Mouse (Mus musculus): ENCODE results near the gene Cdh4.

Cdh4 gene

GRCm38 (mm10) chr2:179522141-179522540 is 79.9 kb downstream of the Cdh4 start:
- POLR2A ChIA-PET: interaction anchor here in 3 of 4 experiments (0.6 to 16.1 kb wide), 13 partner anchors 9 to 587 kb away, joined by 3 to 245 read pairs (median 4); partner anchors contain the start of gene Cdh4 (in 1 of the 3)

GRCm38 (mm10) chr2:179526976-179527375 is 84.7 kb downstream of the Cdh4 start:
- ChIA-PET CTCF (interaction anchor here in 1 of 4 experiments (0.6 kb wide), 1 partner anchor 195 kb away, joined by 4 read pairs; no protein-coding TSS in a partner anchor), POLR2A (interaction anchor here in 3 of 4 experiments (0.6 to 16.1 kb wide), 17 partner anchors 8 to 1215 kb away, joined by 3 to 245 read pairs (median 4); partner anchors contain the start of gene Cdh4 (in 1 of the 3))

More at GRCm38 (mm10) chr2:179522141-179522540, 79.9 kb downstream of the Cdh4 start:
- CTCF ChIA-PET: interaction anchor here in 3 of 4 experiments (0.6 to 1.1 kb wide), 3 partner anchors 90 to 764 kb away, joined by 3 to 4 read pairs (median 3); no protein-coding TSS in a partner anchor

- ChIA-PET POLR2A (interaction anchor here in 2 of 4 experiments (1.3 to 16.1 kb wide), 4 partner anchors 9 to 12 kb away, joined by 4 to 245 read pairs (median 20); no protein-coding TSS in a partner anchor), CTCF (interaction anchor here in 1 of 4 experiments (0.6 kb wide), 1 partner anchor 866 kb away, joined by 3 read pairs; no protein-coding TSS in a partner anchor)
Observed at GRCm38 (mm10) chr2:179530436-179531040, 88.3 kb downstream of the Cdh4 start.

- ChIA-PET POLR2A (interaction anchor here in 2 of 4 experiments (0.6 to 16.1 kb wide), 5 partner anchors 9 to 37 kb away, joined by 3 to 245 read pairs (median 8); no protein-coding TSS in a partner anchor), CTCF (interaction anchor here in 1 of 4 experiments (0.7 kb wide), 1 partner anchor 1127 kb away, joined by 3 read pairs; no protein-coding TSS in a partner anchor)
Observed at GRCm38 (mm10) chr2:179533196-179533595, 91.0 kb downstream of the Cdh4 start.

GRCm38 (mm10) chr2:179533881-179534280 is 91.7 kb downstream of the Cdh4 start:
- ChIA-PET POLR2A (interaction anchor here in 2 of 4 experiments (1.0 to 1.9 kb wide), 7 partner anchors 10 to 90 kb away, joined by 4 to 10 read pairs (median 4); no protein-coding TSS in a partner anchor), CTCF (no interaction called here)

- ChIA-PET CTCF (no interaction called here), POLR2A (interaction anchor here in 2 of 4 experiments (0.7 to 1.3 kb wide), 7 partner anchors 9 to 690 kb away, joined by 3 to 5 read pairs (median 4); no protein-coding TSS in a partner anchor)
Observed at GRCm38 (mm10) chr2:179535204-179535603, 93.0 kb downstream of the Cdh4 start.

GRCm38 (mm10) chr2:179536762-179537161 is 94.5 kb downstream of the Cdh4 start:
- POLR2A ChIA-PET: interaction anchor here in 3 of 4 experiments (0.7 to 13.5 kb wide), 13 partner anchors 9 to 1367 kb away, joined by 3 to 245 read pairs (median 4); no protein-coding TSS in a partner anchor
- CTCF ChIA-PET: interaction anchor here in 2 of 4 experiments (0.6 to 1.5 kb wide), 4 partner anchors 13 to 340 kb away, joined by 3 to 8 read pairs (median 4); no protein-coding TSS in a partner anchor

GRCm38 (mm10) chr2:179537390-179537789 is 95.2 kb downstream of the Cdh4 start:
- POLR2A ChIA-PET: interaction anchor here in 2 of 4 experiments (0.7 to 13.5 kb wide), 12 partner anchors 9 to 1367 kb away, joined by 3 to 245 read pairs (median 4); no protein-coding TSS in a partner anchor
- CTCF ChIA-PET: interaction anchor here in 2 of 4 experiments (0.7 to 1.5 kb wide), 3 partner anchors 12 to 44 kb away, joined by 3 to 8 read pairs (median 4); no protein-coding TSS in a partner anchor

GRCm38 (mm10) chr2:179537800-179538450 is 95.7 kb downstream of the Cdh4 start:
- ChIA-PET POLR2A (interaction anchor here in 2 of 4 experiments (0.9 to 13.5 kb wide), 10 partner anchors 8 to 43 kb away, joined by 3 to 245 read pairs (median 6); no protein-coding TSS in a partner anchor), CTCF (interaction anchor here in 1 of 4 experiments (1.5 kb wide), 1 partner anchor 38 kb away, joined by 4 read pairs; no protein-coding TSS in a partner anchor)

GRCm38 (mm10) chr2:179538535-179538934 is 96.3 kb downstream of the Cdh4 start:
- ChIA-PET CTCF (interaction anchor here in 1 of 4 experiments (0.7 kb wide), 1 partner anchor 143 kb away, joined by 12 read pairs; no protein-coding TSS in a partner anchor), POLR2A (interaction anchor here in 2 of 4 experiments (1.1 to 13.5 kb wide), 8 partner anchors 9 to 42 kb away, joined by 3 to 245 read pairs (median 14); no protein-coding TSS in a partner anchor)

- ChIA-PET CTCF (no interaction called here), POLR2A (interaction anchor here in 3 of 4 experiments (0.7 to 13.5 kb wide), 20 partner anchors 8 to 909 kb away, joined by 3 to 245 read pairs (median 4); no protein-coding TSS in a partner anchor)
Observed at GRCm38 (mm10) chr2:179539532-179540245, 97.5 kb downstream of the Cdh4 start.

- ChIA-PET CTCF (interaction anchor here in 2 of 4 experiments (0.6 to 0.7 kb wide), 4 partner anchors 35 to 790 kb away, joined by 3 to 4 read pairs (median 3); no protein-coding TSS in a partner anchor), POLR2A (interaction anchor here in 3 of 4 experiments (0.6 to 13.5 kb wide), 14 partner anchors 10 to 906 kb away, joined by 3 to 245 read pairs (median 5); no protein-coding TSS in a partner anchor)
Observed at GRCm38 (mm10) chr2:179541096-179541495, 98.9 kb downstream of the Cdh4 start.

GRCm38 (mm10) chr2:179547627-179548026 is 105.4 kb downstream of the Cdh4 start:
- ChIA-PET POLR2A (interaction anchor here in 2 of 4 experiments (0.9 to 13.5 kb wide), 12 partner anchors 8 to 105 kb away, joined by 3 to 245 read pairs (median 4); no protein-coding TSS in a partner anchor), CTCF (interaction anchor here in 1 of 4 experiments (0.6 to 1.4 kb wide), 3 partner anchors 24 to 102 kb away, joined by 3 to 4 read pairs (median 3); no protein-coding TSS in a partner anchor)

GRCm38 (mm10) chr2:179555928-179556327 is 113.7 kb downstream of the Cdh4 start:
- CTCF ChIA-PET: no interaction called here
- POLR2A ChIA-PET: interaction anchor here in 1 of 4 experiments (0.9 to 3.3 kb wide), 2 partner anchors 9 kb away, joined by 4 to 12 read pairs; no protein-coding TSS in a partner anchor

- POLR2A ChIA-PET: interaction anchor here in 2 of 4 experiments (0.5 to 1.5 kb wide), 4 partner anchors 8 to 72 kb away, joined by 3 to 5 read pairs (median 4); no protein-coding TSS in a partner anchor
- CTCF ChIA-PET: interaction anchor here in 2 of 4 experiments (0.6 to 1.1 kb wide), 2 partner anchors 14 to 42 kb away, joined by 3 to 4 read pairs; no protein-coding TSS in a partner anchor
Observed at GRCm38 (mm10) chr2:179562350-179562749, 120.1 kb downstream of the Cdh4 start.

- CTCF ChIA-PET: interaction anchor here in 1 of 4 experiments (0.6 to 1.3 kb wide), 2 partner anchors 11 to 116 kb away, joined by 3 to 4 read pairs; no protein-coding TSS in a partner anchor
- POLR2A ChIA-PET: interaction anchor here in 2 of 4 experiments (0.8 to 2.2 kb wide), 10 partner anchors 9 to 108 kb away, joined by 3 to 6 read pairs (median 4); no protein-coding TSS in a partner anchor
Observed at GRCm38 (mm10) chr2:179565611-179566010, 123.4 kb downstream of the Cdh4 start.

- POLR2A ChIA-PET: no interaction called here
- CTCF ChIA-PET: interaction anchor here in 1 of 4 experiments (1.0 kb wide), 1 partner anchor 21 kb away, joined by 3 read pairs; no protein-coding TSS in a partner anchor
Observed at GRCm38 (mm10) chr2:179567886-179568285, 125.7 kb downstream of the Cdh4 start.
